Mouse (Mus musculus) limb, embryonic 12.5 days (tissue): ENCODE data around the gene Auts2. TPM values are rescaled to one million over a fixed set of nuclear protein-coding genes. Genes with fewer than 3 reads are reported as not detected.

Source experiments
- ATAC-seq: fragments of 200-750 bp; cut with Nextera tagmentation; 2 replicates; pipeline ENCODE4 v1.8.0; 2017; ENCODE audit warnings: low read depth, moderate TSS enrichment; ENCODE audit not compliant: insufficient number of reproducible peaks, insufficient read depth, low FRiP score, low TSS enrichment
- H3K27ac ChIP-seq: fragments of 300-500 bp; sonication (generic); 2 replicates; pipeline ENCODE4 v1.5.1; 2016; ENCODE audit warnings: mild to moderate bottlenecking, moderate library complexity
- H3K27me3 ChIP-seq: fragments of 300-500 bp; sonication (generic); 2 replicates; pipeline ENCODE4 v1.6.1; 2016; ENCODE audit warnings: mild to moderate bottlenecking, moderate library complexity
- H3K36me3 ChIP-seq: fragments of 300-500 bp; sonication (generic); 2 replicates; pipeline ENCODE4 v1.6.1; 2016; ENCODE audit warnings: mild to moderate bottlenecking, moderate library complexity
- H3K4me1 ChIP-seq: fragments of 300-500 bp; sonication (generic); replicated peaks from 2 replicates; pipeline ENCODE4 v1.6.1; 2016
- H3K4me2 ChIP-seq: fragments of 300-500 bp; sonication (generic); 2 replicates; pipeline ENCODE4 v1.6.1; 2016; ENCODE audit warnings: mild to moderate bottlenecking, moderate library complexity
- H3K4me3 ChIP-seq: fragments of 300-500 bp; sonication (generic); replicated peaks from 2 replicates; pipeline ENCODE4 v1.5.1; 2016; ENCODE audit warnings: mild to moderate bottlenecking
- H3K9ac ChIP-seq: fragments of 300-500 bp; sonication (generic); replicated peaks from 2 replicates; pipeline ENCODE4 v1.6.1; 2016; ENCODE audit warnings: mild to moderate bottlenecking, moderate library complexity
- H3K9me3 ChIP-seq: fragments of 300-500 bp; sonication (generic); 2 replicates; pipeline ENCODE4 v1.6.1; 2016; ENCODE audit warnings: mild to moderate bottlenecking, moderate library complexity
- WGBS: fragments of 180-500 bp; shearing (Covaris S2); methylation state at CpG from one replicate; pipeline ENCODE4 v1.1.7; 2016; 5-methylcytosine and 5-hydroxymethylcytosine counted together
- polyA plus RNA-seq: library from polyadenylated mRNA; unstranded; fragments of >200 nt; fragmentation: Nextera tagmentation; extraction: Ambion mirVana; gene quantifications from 2 replicates; pipeline ENCODE4 v1.2.1, GENCODE M21; 2016

Gene Auts2
- polyA plus RNA-seq, 1 experiment from 2014 or later = 66.4 TPM

DNA sequence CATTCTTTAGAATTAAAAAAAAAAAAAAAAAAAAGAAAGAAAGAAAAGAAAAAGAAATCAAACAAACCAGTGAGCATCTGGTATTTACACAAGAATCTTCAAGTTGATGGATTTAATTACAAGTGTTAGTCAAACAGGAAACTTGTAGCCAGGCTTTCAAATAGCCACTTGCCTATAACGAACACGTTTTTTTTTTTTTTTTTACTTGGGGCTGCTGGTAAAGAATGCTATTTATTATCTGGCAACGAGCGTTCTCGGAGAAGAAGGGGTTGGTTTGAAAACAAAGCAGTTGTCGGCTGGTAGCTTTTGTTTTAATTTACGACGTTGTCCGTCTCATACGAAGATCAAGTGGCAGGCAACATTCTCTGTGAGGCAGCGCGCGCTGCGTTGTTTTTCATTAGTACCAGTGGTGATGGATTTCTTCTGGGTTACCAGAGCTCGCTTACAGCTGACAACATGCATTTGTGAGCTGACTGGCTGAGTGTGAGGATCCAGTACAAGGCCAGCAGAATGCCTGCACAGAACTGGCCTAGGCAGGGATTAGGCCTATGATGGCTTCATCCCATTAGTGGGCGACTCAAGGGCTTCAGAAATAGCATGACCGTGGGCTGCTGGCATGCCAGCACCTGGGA, 994.1 kb downstream of the Auts2 start:
- no peaks in the 10 kb centered on the region for H3K36me3 ChIP-seq
- H3K27me3 ChIP-seq = no peaks in the 10 kb centered on the region
- H3K4me2 ChIP-seq = peak overlapping the region; percentile 39
- H3K4me1 ChIP-seq = peaks cover 49% of the 10 kb centered on the region
- no peak overlapping the region for H3K9ac ChIP-seq
- no peak for ATAC-seq
- H3K27ac ChIP-seq = 0 out of 2 replicates have a peak overlapping the region, but pooled peaks have one; percentile 23
- H3K4me3 ChIP-seq = no peak overlapping the region
- WGBS = 4% methylated on average over 17 of the region's 17 CpGs
- peaks cover 3% of the 10 kb centered on the region; the same call in 1 of the 2 replicates for H3K9me3 ChIP-seq

DNA sequence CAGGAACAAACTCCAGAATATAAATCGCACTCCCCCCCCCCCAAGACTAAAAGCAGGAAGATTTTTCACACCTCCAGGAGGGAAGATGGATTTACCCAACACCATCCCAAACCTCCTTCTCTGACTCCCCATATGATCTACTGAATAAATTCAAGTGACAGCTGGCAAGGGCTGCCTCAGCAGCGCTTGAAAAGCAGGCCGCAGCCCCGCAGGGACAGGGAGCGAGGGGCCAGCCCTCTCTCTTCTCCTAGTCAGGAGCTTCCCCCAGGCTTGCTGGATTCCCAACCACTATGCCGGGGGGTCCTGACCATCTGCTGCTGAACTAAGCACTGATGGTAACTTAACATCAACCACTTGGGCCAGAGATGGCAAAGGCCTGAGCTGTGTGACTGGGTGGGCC, 995.2 kb downstream of the Auts2 start:
- Histone ChIP-seq H3K4me3 (no peak overlapping the region), H3K9ac (no peak overlapping the region), H3K4me2 (no peak overlapping the region), H3K27me3 (no peaks in the 10 kb centered on the region), H3K27ac (no peak overlapping the region), H3K36me3 (no peaks in the 10 kb centered on the region), H3K4me1 (peaks cover 48% of the 10 kb centered on the region), H3K9me3 (peaks cover 6% of the 10 kb centered on the region; the same call in 1 of the 2 replicates)
- WGBS = 47% methylated on average over 6 of the region's 6 CpGs
- ATAC-seq = no peak

DNA sequence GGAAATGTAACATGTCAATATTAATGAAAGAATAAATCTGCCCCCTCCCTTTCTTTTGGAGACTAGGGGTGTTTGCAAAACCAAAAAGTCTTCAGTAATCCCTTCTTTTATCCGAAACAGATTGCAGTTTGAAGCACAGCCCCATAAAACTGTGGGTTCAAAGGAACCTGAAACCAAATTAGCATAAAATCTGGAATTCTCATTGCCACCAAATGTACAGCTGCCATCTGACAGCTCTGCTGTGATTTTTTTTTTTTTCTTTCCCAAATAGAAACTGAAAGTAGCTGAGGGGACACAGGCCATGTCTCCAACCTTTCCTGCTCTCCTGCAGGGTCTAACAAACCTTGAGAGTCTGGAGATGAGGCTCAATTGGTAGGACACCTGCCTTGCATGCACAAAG, 996.7 kb downstream of the Auts2 start:
- Histone ChIP-seq H3K4me2 (no peak overlapping the region), H3K4me3 (no peak overlapping the region), H3K9ac (no peak overlapping the region), H3K27ac (no peak overlapping the region), H3K36me3 (no peaks in the 10 kb centered on the region), H3K4me1 (peaks cover 38% of the 10 kb centered on the region), H3K9me3 (peaks cover 6% of the 10 kb centered on the region; the same call in 1 of the 2 replicates), H3K27me3 (peaks cover 3% of the 10 kb centered on the region; the same call in 1 of the 2 replicates)
- ATAC-seq = no peak
- WGBS = 17% methylated on average over 1 of the region's 1 CpGs

DNA sequence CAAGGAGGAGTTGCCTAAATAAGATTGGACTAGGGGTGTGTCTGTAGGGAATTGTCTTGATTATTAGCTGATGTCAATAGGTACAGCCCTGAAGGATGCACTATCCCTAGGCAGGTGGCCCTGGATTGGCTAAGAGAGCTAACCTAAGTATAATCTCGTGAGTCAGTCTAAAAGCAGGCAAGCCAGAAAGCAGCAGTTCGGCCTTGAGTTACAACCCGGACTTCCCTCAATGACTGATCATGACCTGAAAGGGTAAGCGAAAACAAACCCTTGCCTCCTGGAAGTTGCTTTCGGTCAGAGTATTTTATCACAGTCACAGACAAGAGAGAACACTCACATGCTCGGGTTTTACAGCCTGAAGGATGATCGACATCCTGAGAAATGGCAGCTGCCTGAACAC, 998.8 kb downstream of the Auts2 start:
- WGBS = 80% methylated on average over 7 of the region's 7 CpGs
- peaks cover 3% of the 10 kb centered on the region; the same call in 1 of the 2 replicates for H3K27me3 ChIP-seq
- no peak overlapping the region for H3K4me2 ChIP-seq
- no peak for ATAC-seq
- H3K9ac ChIP-seq = no peak overlapping the region
- H3K4me1 ChIP-seq = peaks cover 33% of the 10 kb centered on the region
- peaks cover 6% of the 10 kb centered on the region; the same call in 1 of the 2 replicates for H3K9me3 ChIP-seq
- no peak overlapping the region for H3K4me3 ChIP-seq
- H3K27ac ChIP-seq = no peak overlapping the region
- H3K36me3 ChIP-seq = no peaks in the 10 kb centered on the region

DNA sequence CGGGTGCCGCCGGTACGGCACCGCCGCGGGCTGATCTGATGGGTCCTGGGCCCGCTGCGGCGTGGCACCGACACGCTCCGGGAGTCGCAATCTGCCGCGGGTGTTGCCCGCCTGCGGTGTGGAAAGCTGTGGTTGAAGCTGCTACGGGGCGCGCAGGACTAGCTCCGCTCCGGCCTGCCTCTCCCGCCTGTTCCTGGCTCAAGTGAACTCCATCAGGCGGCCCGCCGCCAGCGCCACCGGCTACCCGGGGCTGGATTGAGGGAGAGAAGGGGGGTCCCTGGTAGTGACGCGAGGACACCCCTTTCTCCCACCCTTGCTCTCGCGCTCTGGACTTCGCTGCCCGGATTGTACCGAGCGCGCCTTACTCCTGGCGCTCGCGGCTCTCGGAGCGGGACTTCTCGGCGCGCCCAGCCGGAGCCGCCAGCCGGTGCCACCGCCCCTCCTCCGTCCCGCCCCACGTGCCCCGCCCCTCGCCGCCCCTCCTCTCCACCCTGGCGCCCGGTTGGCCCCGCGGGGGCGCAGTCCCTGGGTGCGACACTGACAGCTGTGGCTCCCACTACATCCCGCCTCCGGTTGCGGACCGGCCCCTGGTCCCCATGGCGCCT, 1004.7 kb downstream of the Auts2 start:
- Histone ChIP-seq H3K27me3 (peaks cover 3% of the 10 kb centered on the region; the same call in 1 of the 2 replicates), H3K4me1 (peaks cover 19% of the 10 kb centered on the region), H3K36me3 (peaks cover under 1% of the 10 kb centered on the region; the same call in 1 of the 2 replicates), H3K4me2 (peak overlapping the region; percentile 77), H3K9me3 (no peaks in the 10 kb centered on the region), H3K9ac (peak overlapping the region; percentile 98), H3K27ac (peak overlapping the region; percentile 98), H3K4me3 (peak overlapping the region; percentile 93)
- peak; percentile 72 for ATAC-seq
- under 1% methylated on average over 66 of the region's 68 CpGs for WGBS

DNA sequence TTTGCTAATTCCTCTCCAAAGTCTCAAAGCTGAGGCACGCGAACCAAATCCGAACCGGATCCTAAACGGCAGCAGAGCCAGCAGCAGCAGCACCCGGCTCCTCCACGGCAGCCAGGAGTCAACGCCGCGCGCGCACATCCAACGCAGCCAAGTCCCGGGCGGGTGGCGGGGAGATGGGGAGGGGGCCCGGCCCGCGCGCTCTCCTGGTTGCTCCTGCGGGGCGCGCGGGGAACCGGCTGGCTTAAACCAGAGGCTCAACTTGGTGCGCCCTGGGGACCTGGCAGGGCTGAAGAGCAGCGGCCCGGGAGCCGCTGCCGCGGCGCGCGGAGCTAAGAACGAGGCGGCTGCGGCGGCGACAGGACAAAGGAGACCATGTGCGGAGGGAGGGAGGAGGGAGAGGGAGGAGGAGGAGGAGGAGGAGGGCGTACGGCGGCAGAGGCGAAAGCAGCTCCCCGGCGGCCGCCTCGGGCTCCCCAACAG, 1005.3 kb downstream of the Auts2 start:
- WGBS = under 1% methylated on average over 44 of the region's 48 CpGs
- H3K27me3 ChIP-seq = peaks cover 3% of the 10 kb centered on the region; the same call in 1 of the 2 replicates
- ATAC-seq = peak; percentile 46

DNA sequence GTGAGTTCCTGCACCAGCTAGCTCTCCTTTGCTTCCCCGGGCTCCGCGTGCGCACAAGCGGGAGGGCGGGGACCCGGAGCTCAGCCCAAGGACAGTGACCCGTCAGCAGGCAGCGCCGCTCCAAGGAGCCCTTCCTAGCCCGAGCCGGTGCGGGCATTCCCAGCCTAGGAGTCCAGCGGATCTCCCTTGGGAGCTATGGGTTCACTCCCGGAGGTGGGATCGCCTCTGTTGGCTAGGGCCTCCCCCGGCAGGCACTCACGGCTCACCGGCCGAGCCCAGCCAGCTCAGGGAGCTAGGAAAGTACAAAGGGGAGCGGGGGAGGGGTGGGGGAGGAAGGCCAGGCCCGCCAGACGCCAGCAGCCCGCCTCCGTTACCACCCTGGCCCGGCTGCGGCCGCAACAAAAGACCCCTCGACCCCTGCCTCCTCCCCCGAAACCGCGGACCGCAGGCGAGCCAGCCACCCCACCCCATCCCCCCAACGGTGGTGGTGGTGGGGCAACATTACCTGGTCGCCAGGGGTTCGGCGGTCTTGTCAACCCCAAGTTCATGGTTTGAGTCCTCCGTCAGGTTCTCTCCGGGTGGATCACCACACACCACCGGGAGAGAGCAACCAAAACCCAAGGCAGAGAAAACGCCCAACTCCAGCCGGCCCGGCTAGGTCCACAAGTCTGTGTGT, 1005.9 kb downstream of the Auts2 start:
- under 1% methylated on average over 43 of the region's 44 CpGs for WGBS
- Histone ChIP-seq H3K9me3 (no peaks in the 10 kb centered on the region), H3K27ac (peak overlapping the region; percentile 98), H3K9ac (peak overlapping the region; percentile 98), H3K4me1 (peaks cover 28% of the 10 kb centered on the region), H3K27me3 (no peaks in the 10 kb centered on the region), H3K4me2 (peak overlapping the region; percentile 77), H3K4me3 (peak overlapping the region; percentile 93), H3K36me3 (peaks cover 9% of the 10 kb centered on the region; the same call in 1 of the 2 replicates)
- peak; percentile 63; the same call in 1 of the 2 replicates for ATAC-seq

More for the DNA sequence above, 1005.3 kb downstream of the Auts2 start:
- peaks cover 6% of the 10 kb centered on the region; the same call in 1 of the 2 replicates for H3K36me3 ChIP-seq
- peak overlapping the region; percentile 77 for H3K4me2 ChIP-seq
- H3K27ac ChIP-seq = peak overlapping the region; percentile 98
- peak overlapping the region; percentile 98 for H3K9ac ChIP-seq
- peak overlapping the region; percentile 93 for H3K4me3 ChIP-seq
- H3K4me1 ChIP-seq = peaks cover 24% of the 10 kb centered on the region
- H3K9me3 ChIP-seq = no peaks in the 10 kb centered on the region

DNA sequence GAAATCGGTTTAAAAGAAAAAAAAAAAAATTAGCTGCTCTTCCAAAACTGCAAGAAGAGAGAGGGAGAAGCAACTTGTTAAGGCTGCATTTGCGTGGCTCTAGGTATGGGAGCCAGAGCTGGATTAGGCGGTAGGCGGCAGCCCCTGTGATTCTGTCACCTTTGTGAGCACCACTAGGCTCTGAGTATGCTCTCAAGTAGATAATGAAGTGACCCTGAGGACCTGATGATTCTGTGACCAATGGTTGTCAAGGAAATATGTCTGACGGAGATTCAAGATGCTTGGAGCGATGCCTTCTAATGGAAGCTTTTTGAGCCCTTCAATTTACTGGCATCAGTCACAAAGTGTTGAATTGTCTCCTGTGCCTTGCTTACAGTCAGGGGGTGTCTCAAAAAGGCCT, 1007.4 kb downstream of the Auts2 start:
- no peak for ATAC-seq
- Histone ChIP-seq H3K27ac (peak overlapping the region; percentile 98), H3K4me3 (peak overlapping the region; percentile 93), H3K9me3 (no peaks in the 10 kb centered on the region), H3K4me2 (peak overlapping the region; percentile 77), H3K9ac (peak overlapping the region; percentile 98), H3K36me3 (peaks cover 11% of the 10 kb centered on the region; the same call in 1 of the 2 replicates), H3K4me1 (peaks cover 43% of the 10 kb centered on the region), H3K27me3 (no peaks in the 10 kb centered on the region)
- WGBS = 23% methylated on average over 6 of the region's 6 CpGs

DNA sequence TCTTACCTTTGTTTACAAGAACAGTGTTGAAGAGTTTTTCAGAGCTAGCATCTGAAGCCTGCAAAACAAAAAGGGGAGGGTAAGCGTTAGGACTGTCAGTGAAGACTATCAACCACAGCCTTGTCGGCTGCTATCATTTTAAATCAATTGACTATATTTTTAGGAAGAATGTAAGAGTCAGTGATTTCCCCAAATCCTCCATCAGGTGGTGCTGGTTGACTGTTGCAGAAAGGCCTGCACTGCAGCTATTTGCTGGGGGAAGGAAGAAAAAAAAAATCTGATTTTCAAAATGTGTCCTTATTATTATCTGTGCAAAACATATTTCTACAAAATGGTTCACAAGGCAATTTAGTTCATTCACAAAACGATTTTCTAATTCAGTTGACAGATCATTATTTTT, 1009.3 kb downstream of the Auts2 start:
- no peaks in the 10 kb centered on the region for H3K27me3 ChIP-seq
- ATAC-seq = no peak
- peaks cover 26% of the 10 kb centered on the region for H3K36me3 ChIP-seq
- H3K9ac ChIP-seq = no peak overlapping the region
- H3K4me3 ChIP-seq = peak overlapping the region; percentile 9; the same call in 1 of the 2 replicates
- WGBS = 38% methylated on average over 3 of the region's 3 CpGs
- peaks cover 53% of the 10 kb centered on the region for H3K4me1 ChIP-seq
- peak overlapping the region; percentile 40 for H3K4me2 ChIP-seq
- H3K27ac ChIP-seq = no peak overlapping the region
- H3K9me3 ChIP-seq = no peaks in the 10 kb centered on the region

DNA sequence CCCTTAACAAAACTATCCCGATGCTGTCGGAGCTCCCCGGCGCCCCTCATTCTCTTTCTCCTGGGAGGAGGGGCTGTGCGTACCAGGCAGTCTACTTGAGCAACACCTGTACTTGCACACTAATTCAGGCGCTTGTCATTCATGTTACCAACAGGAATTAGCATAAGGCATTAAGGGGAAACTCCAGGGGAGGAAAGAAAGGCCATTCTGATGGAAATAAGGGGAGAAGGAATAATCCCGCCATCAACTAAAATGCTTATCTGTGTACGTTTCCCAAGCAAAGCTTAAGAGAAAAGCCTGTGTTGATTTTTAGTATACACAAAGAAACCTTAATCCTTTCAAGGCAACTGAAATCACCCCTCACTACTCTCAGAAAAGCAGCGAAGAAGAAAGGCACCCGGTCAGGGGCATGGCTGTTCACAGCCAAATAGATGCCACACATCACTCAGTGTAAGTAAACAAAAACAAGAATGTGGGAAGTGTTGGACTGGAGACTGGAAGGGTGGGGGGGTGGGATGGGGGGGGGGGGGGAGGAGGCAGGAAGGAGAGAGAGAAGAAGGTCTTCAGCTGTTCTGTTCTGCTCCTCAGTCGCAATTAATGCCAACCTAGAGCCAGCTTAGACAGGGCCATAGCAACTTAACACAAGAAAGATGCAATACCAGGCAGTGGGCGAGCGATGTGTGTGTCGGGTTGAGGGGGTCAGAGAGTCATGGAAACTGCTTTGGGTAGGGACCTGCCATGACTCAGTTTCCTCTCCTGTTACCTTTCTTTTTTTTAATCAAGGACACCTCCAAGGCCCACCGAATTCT, 1011.2 kb downstream of the Auts2 start:
- Histone ChIP-seq H3K4me1 (peaks cover 71% of the 10 kb centered on the region), H3K9ac (no peak overlapping the region), H3K36me3 (peaks cover 35% of the 10 kb centered on the region), H3K9me3 (no peaks in the 10 kb centered on the region), H3K27ac (no peak overlapping the region), H3K27me3 (no peaks in the 10 kb centered on the region), H3K4me3 (peak overlapping the region; percentile 13; the same call in 1 of the 2 replicates), H3K4me2 (peak overlapping the region; percentile 37)
- ATAC-seq = no peak
- 61% methylated on average over 15 of the region's 15 CpGs for WGBS
